Mouse (Mus musculus) lung, adult 2 months (tissue): ENCODE data around the gene Shank3.

Source experiments
- CTCF ChIP-seq: fragments of 200-500 bp; IDR thresholded peaks from 2 replicates; pipeline ENCODE4 v1.5.1; 2011; ENCODE audit warnings: mild to moderate bottlenecking, low read length, control low read depth; ENCODE audit not compliant: insufficient read depth
- POLR2A ChIP-seq: fragments of 200-500 bp; IDR thresholded peaks from 2 replicates; pipeline ENCODE4 v1.6.1; 2011; ENCODE audit warnings: low read depth, mild to moderate bottlenecking, control low read depth, low read length, borderline replicate concordance; ENCODE audit errors: extremely low read depth

- TF ChIP-seq POLR2A (no peak), CTCF (no peak)
These were observed 29.5 kb downstream of the Shank3 start for GRCm38 (mm10) chr15:89528923-89529322.
